Mouse (Mus musculus) heart, postnatal 0 days (tissue): ENCODE measurements around the gene Nhsl2. TPM values are rescaled to one million over a fixed set of nuclear protein-coding genes. Genes with fewer than 3 reads are reported as not detected.

Experiments used
- ATAC-seq: fragments of 200-750 bp; cut with Nextera tagmentation; 2 replicates; pipeline ENCODE4 v1.8.0; 2017; ENCODE audit warnings: low read depth, moderate number of reproducible peaks, moderate library complexity; ENCODE audit not compliant: insufficient read depth
- DNase-seq: peaks from one replicate; pipeline ENCODE4 v3.0.0-alpha.2; 2016; ENCODE audit warnings: low spot score
- H3K27ac ChIP-seq: fragments of 300-500 bp; sonication (generic); 2 replicates; pipeline ENCODE4 v1.5.1; 2014; ENCODE audit warnings: low read depth, mild to moderate bottlenecking
- H3K27me3 ChIP-seq: fragments of 300-500 bp; sonication (generic); 2 replicates; pipeline ENCODE4 v1.6.1; 2014; ENCODE audit warnings: low read length, mixed read lengths; ENCODE audit not compliant: control insufficient read depth, insufficient read depth
- H3K36me3 ChIP-seq: fragments of 300-500 bp; sonication (generic); replicated peaks from 2 replicates; pipeline ENCODE4 v1.6.1; 2014; ENCODE audit warnings: low read length, mixed read lengths; ENCODE audit not compliant: control insufficient read depth, insufficient read depth
- H3K4me1 ChIP-seq: fragments of 300-500 bp; sonication (generic); 2 replicates; pipeline ENCODE4 v1.6.1; 2014; ENCODE audit warnings: antibody characterized with exemption; ENCODE audit not compliant: control insufficient read depth, insufficient read depth
- H3K4me2 ChIP-seq: fragments of 300-500 bp; sonication (generic); 2 replicates; pipeline ENCODE4 v1.6.1; 2014; ENCODE audit warnings: low read depth, mild to moderate bottlenecking, low read length, moderate library complexity
- H3K4me3 ChIP-seq: fragments of 300-500 bp; sonication (generic); 2 replicates; pipeline ENCODE4 v1.5.1; 2014; ENCODE audit warnings: low read depth, low read length
- H3K9ac ChIP-seq: fragments of 300-500 bp; sonication (generic); replicated peaks from 2 replicates; pipeline ENCODE4 v1.6.1; 2014; ENCODE audit warnings: low read depth, low read length, mixed read lengths
- H3K9me3 ChIP-seq: fragments of 300-500 bp; sonication (generic); replicated peaks from 2 replicates; pipeline ENCODE4 v1.6.1; 2016; ENCODE audit warnings: low read length; ENCODE audit not compliant: control insufficient read depth
- CTCF ChIP-seq: IDR thresholded peaks from 2 replicates; pipeline ENCODE4 v1.5.1; 2016; ENCODE audit warnings: antibody characterized with exemption, control low read depth, low read depth
- EP300 ChIP-seq: IDR thresholded peaks from 2 replicates; pipeline ENCODE4 v1.6.1; 2016; ENCODE audit warnings: antibody characterized with exemption, low read depth
- WGBS: fragments of 180-500 bp; shearing (Covaris S2); extraction: QIAGEN DNeasy Blood & Tissue Kit; methylation state at CpG from one replicate; pipeline ENCODE4 v1.1.7; 2014; 5-methylcytosine and 5-hydroxymethylcytosine counted together
- polyA plus RNA-seq: library from polyadenylated mRNA; unstranded; fragments of >200 nt; fragmentation: Nextera tagmentation; extraction: Ambion mirVana; gene quantifications from 2 replicates; pipeline ENCODE4 v1.2.1, GENCODE M21; 2015
- total RNA-seq: library from RNA; depleted of rRNA; stranded (reverse); fragments of >200 nt; gene quantifications from 2 replicates; pipeline ENCODE4 v1.2.3, GENCODE M21; 2014; ENCODE audit warnings: low replicate concordance

Nhsl2 gene
- total and polyA plus RNA-seq, 2 experiments from 2014 or later = 2.9 to 18.7 TPM

DNA sequence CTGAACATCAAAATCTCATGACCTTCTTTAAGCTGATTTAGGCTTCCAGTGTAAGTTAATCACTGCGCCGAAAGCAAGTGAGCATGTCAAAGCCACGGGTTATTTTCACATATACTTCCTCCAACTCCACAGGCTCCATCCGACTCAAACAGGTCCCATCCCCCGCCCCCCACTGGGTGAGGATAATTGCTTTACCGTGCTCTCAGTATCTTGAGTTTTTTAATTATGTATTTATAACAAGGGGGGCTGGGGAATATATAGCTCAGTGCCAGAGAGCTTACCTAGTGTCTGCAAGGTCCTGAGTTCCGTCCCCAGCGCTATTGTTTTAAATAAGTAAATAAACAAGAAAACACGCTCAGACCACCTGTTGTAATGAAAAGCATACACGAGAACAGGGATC lies 231.9 kb downstream of the Nhsl2 start:
- no peak for ATAC-seq
- Histone ChIP-seq H3K36me3 (0 out of 2 replicates have a peak, but pooled peaks cover 27% of the 10 kb centered on the region), H3K9me3 (no peaks in the 10 kb centered on the region), H3K4me1 (no peaks in the 10 kb centered on the region), H3K27me3 (no peaks in the 10 kb centered on the region), H3K9ac (no peak overlapping the region), H3K4me2 (no peak overlapping the region), H3K4me3 (no peak overlapping the region), H3K27ac (no peak overlapping the region)
- no peak for DNase-seq
- no peak for TF ChIP-seq CTCF
- no peak for TF ChIP-seq EP300
- WGBS = 69% methylated on average over 10 of the region's 10 CpGs

GRCm38 (mm10) chrX:102081573-102082279 lies 232.5 kb downstream of the Nhsl2 start:
- no peak overlapping the region for H3K4me3 ChIP-seq
- H3K36me3 ChIP-seq = 0 out of 2 replicates have a peak, but pooled peaks cover 27% of the 10 kb centered on the region
- H3K27ac ChIP-seq = no peak overlapping the region
- 56% methylated on average over 7 of the region's 7 CpGs for WGBS
- no peak for ATAC-seq
- H3K4me1 ChIP-seq = no peaks in the 10 kb centered on the region
- no peak overlapping the region for H3K9ac ChIP-seq
- DNase-seq = no peak
- H3K4me2 ChIP-seq = no peak overlapping the region
- no peak for TF ChIP-seq EP300
- TF ChIP-seq CTCF = no peak
- no peaks in the 10 kb centered on the region for H3K9me3 ChIP-seq
- H3K27me3 ChIP-seq = no peaks in the 10 kb centered on the region

DNA sequence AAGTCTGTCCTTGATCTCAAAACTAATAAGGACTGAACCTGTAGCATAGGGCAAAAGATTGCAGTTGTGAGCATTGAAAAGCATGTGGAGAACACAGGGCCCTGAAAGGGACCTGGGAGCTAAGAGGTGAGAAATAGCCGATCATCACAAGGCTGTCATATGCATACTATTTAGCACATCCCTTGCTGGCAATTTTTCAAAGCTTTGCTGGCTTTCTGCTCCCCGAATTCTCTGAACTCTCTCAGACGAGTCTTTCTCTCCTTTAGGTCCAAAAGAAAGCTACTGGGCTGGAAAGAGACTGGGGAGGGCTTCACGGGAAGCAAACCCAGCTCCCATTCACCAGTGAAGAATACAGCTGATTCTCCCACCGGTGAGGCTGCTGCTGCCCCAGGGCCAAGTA lies 233.2 kb downstream of the Nhsl2 start:
- Histone ChIP-seq H3K9ac (no peak overlapping the region), H3K4me2 (no peak overlapping the region), H3K27ac (no peak overlapping the region), H3K9me3 (no peaks in the 10 kb centered on the region), H3K36me3 (0 out of 2 replicates have a peak, but pooled peaks cover 27% of the 10 kb centered on the region), H3K27me3 (no peaks in the 10 kb centered on the region), H3K4me3 (no peak overlapping the region), H3K4me1 (no peaks in the 10 kb centered on the region)
- 61% methylated on average over 5 of the region's 5 CpGs for WGBS
- TF ChIP-seq CTCF = no peak
- no peak for DNase-seq
- ATAC-seq = no peak

DNA sequence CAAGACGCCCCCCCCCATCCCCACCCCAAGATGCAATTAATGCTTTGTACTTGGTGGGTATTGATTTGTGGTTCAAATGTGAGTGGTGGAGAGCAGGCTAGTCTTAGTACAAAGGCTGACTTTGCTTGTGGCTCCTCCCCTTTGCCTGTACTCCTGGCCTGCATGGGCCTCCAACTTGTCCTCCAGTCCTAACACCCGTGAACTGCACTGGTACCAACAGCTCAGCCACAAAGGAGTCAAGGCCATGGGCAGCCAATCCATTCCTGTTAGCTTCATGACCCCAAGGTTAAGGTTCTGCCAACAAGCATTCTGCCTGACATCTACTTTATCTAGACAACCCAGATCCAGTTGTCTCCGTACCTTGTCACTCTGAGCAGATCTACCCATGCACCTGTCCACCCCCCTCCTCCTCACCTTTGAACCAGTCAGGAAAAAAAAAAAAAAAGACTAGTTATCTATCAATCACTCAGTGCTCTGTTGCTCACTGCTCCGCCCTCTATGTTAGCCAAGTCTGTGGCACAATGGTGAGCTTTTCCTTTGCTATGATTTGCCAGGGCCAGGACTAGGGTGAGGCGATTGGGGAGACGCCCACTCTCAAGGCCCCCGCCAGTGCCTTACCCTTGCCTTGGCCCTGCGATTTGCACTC lies 236.7 kb downstream of the Nhsl2 start:
- H3K9me3 ChIP-seq = no peaks in the 10 kb centered on the region
- 85% methylated on average over 8 of the region's 8 CpGs for WGBS
- H3K4me2 ChIP-seq = no peak overlapping the region
- H3K9ac ChIP-seq = no peak overlapping the region
- H3K36me3 ChIP-seq = 0 out of 2 replicates have a peak, but pooled peaks cover 6% of the 10 kb centered on the region
- no peak overlapping the region for H3K4me3 ChIP-seq
- no peaks in the 10 kb centered on the region for H3K27me3 ChIP-seq
- ATAC-seq = no peak
- no peak for DNase-seq
- TF ChIP-seq EP300 (no peak), CTCF (no peak)
- H3K4me1 ChIP-seq = no peaks in the 10 kb centered on the region
- H3K27ac ChIP-seq = no peak overlapping the region

DNA sequence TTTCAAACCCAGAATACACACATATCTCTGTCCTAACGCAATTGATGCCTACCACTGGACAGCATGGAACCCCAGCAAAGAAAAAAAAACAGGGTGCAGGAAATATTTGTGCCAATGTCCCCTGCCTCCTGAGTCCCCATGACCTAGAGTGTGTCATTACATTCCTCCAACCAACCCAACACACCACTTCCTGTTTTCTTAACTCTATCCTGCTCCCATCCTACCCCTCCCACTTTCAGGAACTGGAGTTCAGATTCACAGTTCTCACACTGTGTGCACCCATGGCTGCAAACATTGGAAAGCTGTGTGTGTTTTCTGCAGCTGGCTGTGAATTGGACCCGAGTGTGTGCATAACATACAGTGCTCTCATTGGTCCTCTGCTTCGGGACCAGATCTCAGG lies 241.4 kb downstream of the Nhsl2 start:
- Histone ChIP-seq H3K4me2 (no peak overlapping the region), H3K9ac (no peak overlapping the region), H3K4me1 (no peaks in the 10 kb centered on the region), H3K27ac (no peak overlapping the region), H3K36me3 (no peaks in the 10 kb centered on the region), H3K4me3 (no peak overlapping the region), H3K27me3 (no peaks in the 10 kb centered on the region), H3K9me3 (no peaks in the 10 kb centered on the region)
- 60% methylated on average over 3 of the region's 3 CpGs for WGBS
- TF ChIP-seq CTCF (no peak), EP300 (no peak)
- DNase-seq (no peak), ATAC-seq (no peak)
